Mouse (Mus musculus): ENCODE results near the gene Gsk3a. TPM values are rescaled to one million over a fixed set of nuclear protein-coding genes. Genes with fewer than 3 reads are reported as not detected.
A peak's percentile ranks its signal among the peaks of the same experiment; 100 is the strongest.

Gsk3a gene
- 23.4 and 24.1 TPM in 2 replicates for polyA plus RNA-seq (2014; fragmentation: Nextera tagmentation; extraction: Ambion mirVana)

DNA sequence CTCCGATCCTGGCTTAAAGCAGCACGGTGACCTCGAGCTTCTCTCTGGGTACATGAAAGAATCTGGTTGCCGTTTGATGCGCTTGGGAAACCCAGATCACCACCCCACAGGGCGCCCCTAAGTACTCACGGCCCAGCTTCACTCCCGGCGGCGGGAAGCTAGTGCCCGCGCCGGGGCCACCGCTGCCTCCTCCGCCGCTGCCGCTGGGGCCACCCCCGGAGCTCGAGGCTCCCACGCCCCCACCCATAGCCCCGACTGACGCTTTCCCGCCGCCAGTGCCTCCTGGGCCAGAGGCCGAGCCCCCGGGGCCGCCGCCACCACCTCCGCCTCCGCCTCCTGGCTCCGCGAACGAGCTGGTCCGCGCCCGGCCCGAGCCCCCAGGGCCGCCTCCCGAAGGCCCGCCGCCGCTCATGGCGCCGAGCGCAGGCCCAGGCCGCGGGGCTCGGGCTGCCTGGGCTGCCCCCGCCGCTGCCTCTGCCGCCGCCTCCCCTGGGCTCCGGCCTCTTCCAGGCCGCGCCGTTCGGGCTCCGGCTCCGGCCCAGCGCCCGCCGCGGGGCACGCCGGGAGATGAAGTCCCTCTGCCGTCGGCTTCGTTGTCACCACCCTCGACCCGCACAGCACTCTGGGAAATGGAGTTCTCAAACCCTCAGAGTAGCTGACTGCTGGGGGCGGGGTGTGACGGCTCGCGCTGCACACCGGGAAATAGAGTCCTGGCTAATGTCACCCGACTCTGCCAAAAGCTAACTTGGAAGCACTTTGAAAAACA is at the start of gene Gsk3a:
Gene Gsk3a, minus strand, starts transcription at position 603 of the 766 bp plus-strand sequence.
- peak; percentile 88 for ATAC-seq (ENCODE audit: low FRiP score)
- peak within 1 kb of the TSS; percentile 78 for H3K27ac ChIP-seq
- WGBS, result under 1% methylated on average over 58 of the region's 76 CpGs
- peaks cover 33% of the 10 kb centered on the region for H3K36me3 ChIP-seq (replicated peaks; ENCODE audit: control insufficient read depth, insufficient read depth)
- H3K4me3 ChIP-seq (replicated peaks; ENCODE audit: low read length), result peak within 1 kb of the TSS; percentile 88
- H3K9ac ChIP-seq, result peak within 1 kb of the TSS; percentile 97
- peak within 1 kb of the TSS; percentile 56 for H3K4me2 ChIP-seq (replicated peaks)
- no peaks in the 10 kb centered on the region for H3K9me3 ChIP-seq (ENCODE audit: control insufficient read depth, low read length)
- DNase-seq (ENCODE audit: low spot score), result peak; percentile 96
- no peaks in the 10 kb centered on the region for H3K27me3 ChIP-seq (ENCODE audit: control insufficient read depth, insufficient read depth, low read length)
- H3K4me1 ChIP-seq (replicated peaks; ENCODE audit: control insufficient read depth, insufficient read depth, low read length), result peaks cover 24% of the 10 kb centered on the region

DNA sequence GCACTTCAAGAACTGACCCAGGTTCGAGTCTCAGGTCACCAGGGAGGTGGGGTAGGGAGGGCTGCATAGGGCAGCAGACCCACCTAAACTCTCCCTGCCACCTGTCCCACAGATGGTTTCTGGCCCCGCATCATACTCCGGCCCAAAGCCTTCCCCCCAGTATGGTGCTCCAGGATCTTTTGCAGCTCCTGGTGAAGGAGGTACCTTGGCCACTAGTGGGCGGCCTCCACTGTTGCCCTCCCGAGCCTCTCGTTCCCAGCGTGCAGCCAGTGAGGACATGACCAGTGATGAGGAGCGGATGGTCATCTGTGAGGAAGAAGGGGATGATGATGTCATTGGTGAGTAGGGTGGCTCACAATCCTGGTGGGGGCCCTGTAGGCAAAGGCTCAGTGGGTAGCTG is 49.3 kb upstream of the Gsk3a start:
- Histone ChIP-seq H3K4me3 (replicated peaks; ENCODE audit: low read length) (no peak overlapping the region), H3K27me3 (ENCODE audit: control insufficient read depth, insufficient read depth, low read length) (no peaks in the 10 kb centered on the region), H3K9ac (no peak overlapping the region), H3K4me1 (replicated peaks; ENCODE audit: control insufficient read depth, insufficient read depth, low read length) (peaks cover 20% of the 10 kb centered on the region), H3K9me3 (ENCODE audit: control insufficient read depth, low read length) (no peaks in the 10 kb centered on the region), H3K36me3 (replicated peaks; ENCODE audit: control insufficient read depth, insufficient read depth) (peaks cover 74% of the 10 kb centered on the region), H3K4me2 (replicated peaks) (no peak overlapping the region), H3K27ac (no peak overlapping the region)
- ATAC-seq (ENCODE audit: low FRiP score) (no peak), DNase-seq (ENCODE audit: low spot score) (no peak)
- 81% methylated on average over 8 of the region's 8 CpGs for WGBS

DNA sequence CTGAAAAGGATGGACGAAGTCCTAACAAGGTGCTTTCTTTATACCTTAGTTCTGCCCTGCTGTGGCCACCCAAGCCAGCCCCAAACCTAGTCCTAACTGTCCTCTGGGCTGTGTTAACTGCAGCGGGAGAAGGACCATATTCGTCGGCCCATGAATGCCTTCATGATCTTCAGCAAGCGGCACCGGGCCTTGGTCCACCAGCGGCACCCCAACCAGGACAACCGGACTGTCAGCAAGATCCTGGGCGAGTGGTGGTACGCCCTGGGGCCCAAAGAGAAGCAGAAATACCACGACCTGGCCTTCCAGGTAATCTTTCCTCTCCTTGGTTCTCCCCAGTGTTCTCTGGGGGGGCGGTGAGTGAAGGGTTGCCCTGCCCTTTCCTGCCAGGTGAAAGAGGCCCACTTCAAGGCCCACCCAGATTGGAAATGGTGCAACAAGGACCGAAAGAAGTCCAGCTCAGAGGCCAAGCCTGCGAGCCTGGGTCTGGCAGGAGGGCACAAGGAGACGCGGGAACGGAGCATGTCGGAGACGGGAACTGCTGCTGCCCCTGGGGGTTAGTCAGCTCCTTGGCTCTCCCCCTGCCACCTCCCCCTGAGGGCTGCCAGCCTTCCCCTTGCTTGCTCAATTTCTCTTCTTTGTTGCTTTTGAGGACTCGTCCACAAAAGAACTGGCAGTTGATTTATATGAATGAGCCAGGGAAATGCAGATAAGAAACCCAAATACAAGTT is 48.0 kb upstream of the Gsk3a start:
- peaks cover 30% of the 10 kb centered on the region for H3K4me1 ChIP-seq (replicated peaks; ENCODE audit: control insufficient read depth, insufficient read depth, low read length)
- peaks cover 61% of the 10 kb centered on the region for H3K36me3 ChIP-seq (replicated peaks; ENCODE audit: control insufficient read depth, insufficient read depth)
- H3K9ac ChIP-seq, result no peak overlapping the region
- ATAC-seq (ENCODE audit: low FRiP score) (no peak), DNase-seq (ENCODE audit: low spot score) (no peak)
- H3K4me3 ChIP-seq (replicated peaks; ENCODE audit: low read length), result no peak overlapping the region
- WGBS, result 87% methylated on average over 20 of the region's 20 CpGs
- H3K27me3 ChIP-seq (ENCODE audit: control insufficient read depth, insufficient read depth, low read length), result no peaks in the 10 kb centered on the region
- H3K9me3 ChIP-seq (ENCODE audit: control insufficient read depth, low read length), result no peaks in the 10 kb centered on the region
- H3K27ac ChIP-seq, result no peak overlapping the region
- H3K4me2 ChIP-seq (replicated peaks), result 0 out of 2 replicates have a peak overlapping the region, but pooled peaks have one; percentile 79

DNA sequence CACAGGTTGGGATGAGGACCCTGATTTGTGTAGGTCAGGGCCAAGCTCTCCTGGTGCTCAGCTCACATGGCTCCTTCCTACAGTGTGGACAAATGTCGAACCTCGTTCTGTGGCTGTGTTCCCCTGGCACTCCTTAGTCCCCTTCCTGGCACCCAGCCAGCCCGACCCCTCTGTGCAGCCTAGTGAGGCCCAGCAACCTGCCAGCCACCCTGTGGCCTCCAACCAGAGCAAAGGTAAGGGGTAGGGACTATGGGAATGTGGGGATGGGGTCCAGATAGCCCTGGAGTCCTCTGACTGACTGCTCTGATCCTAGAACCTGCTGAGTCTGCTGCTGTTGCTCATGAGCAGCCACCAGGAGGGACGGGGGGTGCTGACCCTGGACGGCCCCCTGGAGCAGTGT is 47.1 kb upstream of the Gsk3a start:
- no peaks in the 10 kb centered on the region for H3K27me3 ChIP-seq (ENCODE audit: control insufficient read depth, insufficient read depth, low read length)
- H3K36me3 ChIP-seq (replicated peaks; ENCODE audit: control insufficient read depth, insufficient read depth), result peaks cover 52% of the 10 kb centered on the region
- H3K9me3 ChIP-seq (ENCODE audit: control insufficient read depth, low read length), result no peaks in the 10 kb centered on the region
- ATAC-seq (ENCODE audit: low FRiP score) (no peak), DNase-seq (ENCODE audit: low spot score) (no peak)
- 62% methylated on average over 5 of the region's 5 CpGs for WGBS
- peak overlapping the region; percentile 82; the same call in 1 of the 2 replicates for H3K4me3 ChIP-seq (replicated peaks; ENCODE audit: low read length)
- H3K4me2 ChIP-seq (replicated peaks), result peak overlapping the region; percentile 79; the same call in 1 of the 2 replicates
- no peak overlapping the region for H3K27ac ChIP-seq
- H3K9ac ChIP-seq, result peak overlapping the region; percentile 80
- peaks cover 39% of the 10 kb centered on the region for H3K4me1 ChIP-seq (replicated peaks; ENCODE audit: control insufficient read depth, insufficient read depth, low read length)

DNA sequence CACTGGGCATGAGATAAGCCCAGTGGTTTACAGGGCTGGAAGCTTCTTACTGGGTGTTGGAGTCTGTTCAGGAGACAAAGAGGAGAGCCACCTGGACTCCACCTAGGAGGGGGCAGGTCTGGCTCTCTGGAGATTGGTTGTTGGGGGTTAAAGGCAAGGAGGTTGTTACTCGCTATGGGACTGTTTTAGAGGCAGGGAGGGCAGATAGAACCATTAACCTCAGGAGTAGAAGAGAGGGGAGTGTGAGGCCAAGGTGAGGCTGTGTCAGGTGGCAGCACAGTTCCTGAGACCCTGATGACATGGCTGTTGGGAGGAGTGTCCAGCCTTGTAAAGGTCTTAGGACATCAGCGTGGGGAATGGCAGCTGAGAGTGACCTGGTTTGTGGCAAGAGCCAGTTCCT is 46.5 kb upstream of the Gsk3a start:
- no peak for DNase-seq (ENCODE audit: low spot score)
- no peak for ATAC-seq (ENCODE audit: low FRiP score)
- H3K27me3 ChIP-seq (ENCODE audit: control insufficient read depth, insufficient read depth, low read length), result no peaks in the 10 kb centered on the region
- peak overlapping the region; percentile 99; the same call in 1 of the 2 replicates for H3K27ac ChIP-seq
- no peaks in the 10 kb centered on the region for H3K9me3 ChIP-seq (ENCODE audit: control insufficient read depth, low read length)
- H3K4me3 ChIP-seq (replicated peaks; ENCODE audit: low read length), result peak overlapping the region; percentile 82
- H3K36me3 ChIP-seq (replicated peaks; ENCODE audit: control insufficient read depth, insufficient read depth), result peaks cover 46% of the 10 kb centered on the region
- 66% methylated on average over 2 of the region's 2 CpGs for WGBS
- peaks cover 43% of the 10 kb centered on the region for H3K4me1 ChIP-seq (replicated peaks; ENCODE audit: control insufficient read depth, insufficient read depth, low read length)
- peak overlapping the region; percentile 79 for H3K4me2 ChIP-seq (replicated peaks)
- peak overlapping the region; percentile 80 for H3K9ac ChIP-seq

- peak overlapping the region; percentile 79 for H3K4me2 ChIP-seq (replicated peaks)
- H3K27me3 ChIP-seq (ENCODE audit: control insufficient read depth, insufficient read depth, low read length), result no peaks in the 10 kb centered on the region
- no peak for DNase-seq (ENCODE audit: low spot score)
- WGBS, result 24% methylated on average over 5 of the region's 5 CpGs
- H3K9ac ChIP-seq, result peak overlapping the region; percentile 80
- H3K4me1 ChIP-seq (replicated peaks; ENCODE audit: control insufficient read depth, insufficient read depth, low read length), result peaks cover 43% of the 10 kb centered on the region
- H3K36me3 ChIP-seq (replicated peaks; ENCODE audit: control insufficient read depth, insufficient read depth), result peaks cover 40% of the 10 kb centered on the region
- H3K4me3 ChIP-seq (replicated peaks; ENCODE audit: low read length), result peak overlapping the region; percentile 82
- no peak for ATAC-seq (ENCODE audit: low FRiP score)
- H3K9me3 ChIP-seq (ENCODE audit: control insufficient read depth, low read length), result no peaks in the 10 kb centered on the region
- peak overlapping the region; percentile 99 for H3K27ac ChIP-seq
Measured at GRCm38 (mm10) chr7:25283637-25284036, 46.0 kb upstream of the Gsk3a start.

DNA sequence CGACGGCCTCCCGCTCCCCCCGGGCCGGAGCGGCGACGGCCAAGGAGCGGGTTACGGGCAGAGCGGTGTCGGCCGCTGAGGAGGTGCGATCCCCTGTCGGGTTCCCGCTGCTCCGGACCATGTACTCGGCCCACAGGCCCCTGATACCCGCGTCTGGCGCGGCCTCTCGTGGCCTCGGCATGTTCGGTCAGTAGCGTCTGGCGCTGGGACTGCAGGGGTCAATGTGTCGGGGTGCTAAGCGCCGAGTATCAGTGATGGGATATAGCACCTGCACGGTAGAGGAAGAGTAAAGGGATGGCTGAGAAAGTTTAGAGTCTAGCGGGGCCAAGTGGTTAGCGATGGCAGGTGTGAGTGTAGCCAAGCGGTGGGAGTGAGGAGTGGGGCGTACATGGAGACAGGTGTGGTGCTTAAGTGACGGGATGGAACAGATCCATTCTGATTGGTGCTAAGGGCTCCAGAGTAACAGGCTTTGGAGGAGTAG is 45.1 kb upstream of the Gsk3a start:
- DNase-seq (ENCODE audit: low spot score), result peak; percentile 51
- no peak; the same call in 1 of the 2 replicates for ATAC-seq (ENCODE audit: low FRiP score)
- Histone ChIP-seq H3K36me3 (replicated peaks; ENCODE audit: control insufficient read depth, insufficient read depth) (peaks cover 32% of the 10 kb centered on the region), H3K4me3 (replicated peaks; ENCODE audit: low read length) (peak overlapping the region; percentile 82), H3K9ac (peak overlapping the region; percentile 80), H3K4me2 (replicated peaks) (peak overlapping the region; percentile 79), H3K4me1 (replicated peaks; ENCODE audit: control insufficient read depth, insufficient read depth, low read length) (peaks cover 46% of the 10 kb centered on the region), H3K9me3 (ENCODE audit: control insufficient read depth, low read length) (no peaks in the 10 kb centered on the region), H3K27ac (peak overlapping the region; percentile 99), H3K27me3 (ENCODE audit: control insufficient read depth, insufficient read depth, low read length) (no peaks in the 10 kb centered on the region)
- WGBS, result under 1% methylated on average over 34 of the region's 36 CpGs

DNA sequence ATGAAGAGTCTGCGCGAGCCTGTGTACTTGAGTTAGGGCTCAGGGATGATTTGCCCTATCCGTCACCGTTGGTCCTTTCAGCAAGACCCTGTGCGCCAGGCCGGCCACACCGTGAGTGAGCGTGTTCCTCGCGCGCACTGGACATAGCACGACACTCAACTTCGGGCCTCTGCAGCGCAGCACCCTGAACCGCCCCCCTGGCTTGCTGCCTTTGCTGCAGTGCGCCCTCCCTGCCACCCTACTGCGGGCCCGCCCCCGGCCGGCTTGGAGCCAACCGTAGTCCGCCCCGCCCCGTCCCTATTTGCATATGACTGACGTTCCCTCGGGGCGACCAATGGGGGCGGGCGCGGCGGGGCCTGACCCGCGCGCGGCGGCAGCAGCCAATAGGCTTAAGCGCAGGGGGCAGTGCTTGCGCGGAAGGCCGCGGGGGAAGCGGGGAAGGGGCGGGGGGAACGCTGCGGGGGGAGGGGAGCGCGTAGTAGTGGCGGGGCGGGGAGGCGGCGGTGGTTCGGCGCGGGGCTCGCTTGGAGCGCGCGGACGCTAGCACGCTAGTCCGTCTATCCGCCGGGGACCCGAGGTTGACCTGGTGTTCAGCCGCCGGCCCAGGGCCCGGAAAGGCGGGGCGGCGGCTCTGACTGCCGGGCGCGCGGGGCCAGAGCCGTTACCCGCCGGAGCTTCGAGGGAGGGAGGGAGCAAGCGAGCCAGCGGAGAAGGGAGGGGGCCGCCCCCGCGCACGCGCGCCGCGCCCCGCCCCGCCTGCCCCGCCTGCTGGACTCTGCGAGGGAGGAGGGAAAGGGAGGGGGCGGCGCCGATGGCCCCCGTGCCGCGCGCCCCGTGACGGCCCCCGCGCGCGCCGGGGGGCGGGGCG is 44.3 kb upstream of the Gsk3a start:
- Histone ChIP-seq H3K9me3 (ENCODE audit: control insufficient read depth, low read length) (no peaks in the 10 kb centered on the region), H3K4me2 (replicated peaks) (peak overlapping the region; percentile 79), H3K9ac (peak overlapping the region; percentile 80), H3K36me3 (replicated peaks; ENCODE audit: control insufficient read depth, insufficient read depth) (peaks cover 24% of the 10 kb centered on the region), H3K27ac (peak overlapping the region; percentile 99), H3K27me3 (ENCODE audit: control insufficient read depth, insufficient read depth, low read length) (no peaks in the 10 kb centered on the region), H3K4me1 (replicated peaks; ENCODE audit: control insufficient read depth, insufficient read depth, low read length) (peaks cover 53% of the 10 kb centered on the region), H3K4me3 (replicated peaks; ENCODE audit: low read length) (peak overlapping the region; percentile 82)
- DNase-seq (ENCODE audit: low spot score), result peak; percentile 91
- WGBS, result under 1% methylated on average over 85 of the region's 108 CpGs
- peak; percentile 84 for ATAC-seq (ENCODE audit: low FRiP score)

Data from hindbrain, embryonic 14.5 days (tissue).